Mouse (Mus musculus): ENCODE measurements at regions not wholly inside any gene's neighbourhood (a gene's known extent, or its start where the extent isn't known, plus 50 kb on each side); places are given as distances from the start of the nearest gene placed in this dataset.

GRCm38 (mm10) chr9:52402496-52402895, 234.1 kb upstream of the Zc3h12c start:
- DNase-seq (ENCODE audit: low read depth in 1 of 2, low spot score in 2 of 2), result no peak

- DNase-seq (ENCODE audit: low read depth in 1 of 2, low spot score in 2 of 2), result no peak
Observed at GRCm38 (mm10) chr9:52379031-52379430, 210.7 kb upstream of the Zc3h12c start.

GRCm38 (mm10) chr9:52377761-52378160, 209.4 kb upstream of the Zc3h12c start:
- no peak for DNase-seq (ENCODE audit: low read depth in 1 of 2, low spot score in 2 of 2)

GRCm38 (mm10) chr9:52376914-52377313, 208.5 kb upstream of the Zc3h12c start:
- no peak for DNase-seq (ENCODE audit: low read depth in 1 of 2, low spot score in 2 of 2)

- no peak for DNase-seq (ENCODE audit: low read depth in 1 of 2, low spot score in 2 of 2)
Observed at GRCm38 (mm10) chr9:52371296-52371695, 202.9 kb upstream of the Zc3h12c start.

GRCm38 (mm10) chr9:52368911-52369310, 200.5 kb upstream of the Zc3h12c start:
- no peak for DNase-seq (ENCODE audit: low read depth in 1 of 2, low spot score in 2 of 2)

- no peak for DNase-seq (ENCODE audit: low read depth in 1 of 2, low spot score in 2 of 2)
Observed at GRCm38 (mm10) chr9:52368080-52368479, 199.7 kb upstream of the Zc3h12c start.

GRCm38 (mm10) chr9:52366046-52366445, 197.7 kb upstream of the Zc3h12c start:
- DNase-seq (ENCODE audit: low read depth in 1 of 2, low spot score in 2 of 2), result no peak

- no peak for DNase-seq (ENCODE audit: low read depth in 1 of 2, low spot score in 2 of 2)
Observed at GRCm38 (mm10) chr9:52361599-52361998, 193.2 kb upstream of the Zc3h12c start.

- no peak for DNase-seq (ENCODE audit: low read depth in 1 of 2, low spot score in 2 of 2)
Observed at GRCm38 (mm10) chr9:52359416-52359815, 191.0 kb upstream of the Zc3h12c start.

- no peak for DNase-seq (ENCODE audit: low read depth in 1 of 2, low spot score in 2 of 2)
Observed at GRCm38 (mm10) chr9:52356549-52356948, 188.2 kb upstream of the Zc3h12c start.

GRCm38 (mm10) chr9:52355187-52355982, 187.0 kb upstream of the Zc3h12c start:
- no peak for DNase-seq (ENCODE audit: low read depth in 1 of 2, low spot score in 2 of 2)

GRCm38 (mm10) chr9:52348536-52349527, 180.5 kb upstream of the Zc3h12c start:
- no peak for DNase-seq (ENCODE audit: low read depth in 1 of 2, low spot score in 2 of 2)

- DNase-seq (ENCODE audit: low read depth in 1 of 2, low spot score in 2 of 2), result no peak
Observed at GRCm38 (mm10) chr9:52344177-52344877, 176.0 kb upstream of the Zc3h12c start.

GRCm38 (mm10) chr9:52341029-52341428, 172.7 kb upstream of the Zc3h12c start:
- DNase-seq (ENCODE audit: low read depth in 1 of 2, low spot score in 2 of 2), result no peak

GRCm38 (mm10) chr9:52337786-52338322, 169.5 kb upstream of the Zc3h12c start:
- DNase-seq (ENCODE audit: low read depth in 1 of 2, low spot score in 2 of 2), result no peak

GRCm38 (mm10) chr9:52334767-52335166, 166.4 kb upstream of the Zc3h12c start:
- no peak for DNase-seq (ENCODE audit: low read depth in 1 of 2, low spot score in 2 of 2)

- DNase-seq (ENCODE audit: low read depth in 1 of 2, low spot score in 2 of 2), result no peak
Observed at GRCm38 (mm10) chr9:52333884-52334283, 165.5 kb upstream of the Zc3h12c start.

GRCm38 (mm10) chr9:52331748-52332147, 163.4 kb upstream of the Zc3h12c start:
- DNase-seq (ENCODE audit: low read depth in 1 of 2, low spot score in 2 of 2), result no peak

GRCm38 (mm10) chr9:52330652-52331051, 162.3 kb upstream of the Zc3h12c start:
- no peak for DNase-seq (ENCODE audit: low read depth in 1 of 2, low spot score in 2 of 2)

GRCm38 (mm10) chr9:52324347-52324746, 156.0 kb upstream of the Zc3h12c start:
- no peak for DNase-seq (ENCODE audit: low read depth in 1 of 2, low spot score in 2 of 2)

Measured in monocyte, adult 2 months (primary cell).